Mouse (Mus musculus): ENCODE data around the gene Vps35l. TPM values are rescaled to one million over a fixed set of nuclear protein-coding genes. Genes with fewer than 3 reads are reported as not detected.

Vps35l gene
- total RNA-seq, 2 experiments from 2014 or later = 50.7 to 51.1 TPM

- DNase-seq (ENCODE audit: low spot score in 2 of 2) = no peak
These were observed 115.9 kb downstream of the Vps35l start, which contains the start of gene Knop1 for GRCm38 (mm10) chr7:118855877-118856304. Knop1 (minus strand) TSS chr7:118856254.

GRCm38 (mm10) chr7:118858640-118859039, 118.6 kb downstream of the Vps35l start:
- DNase-seq (ENCODE audit: low spot score in 2 of 2) = no peak

- no peak for DNase-seq (ENCODE audit: low spot score in 2 of 2)
These were observed 125.3 kb downstream of the Vps35l start for GRCm38 (mm10) chr7:118865362-118865761.

GRCm38 (mm10) chr7:118879466-118880029, 139.5 kb downstream of the Vps35l start:
- DNase-seq (ENCODE audit: low spot score in 2 of 2) = no peak

- DNase-seq (ENCODE audit: low spot score in 2 of 2) = no peak
These were observed 143.9 kb downstream of the Vps35l start for GRCm38 (mm10) chr7:118883957-118884356.

- peak in 1 of 2 experiments; percentile 24 for DNase-seq (ENCODE audit: low spot score in 2 of 2)
These were observed 144.9 kb downstream of the Vps35l start for GRCm38 (mm10) chr7:118884969-118885368.

- no peak for DNase-seq (ENCODE audit: low spot score in 2 of 2)
These were observed 147.5 kb downstream of the Vps35l start for GRCm38 (mm10) chr7:118887303-118888055.

- DNase-seq (ENCODE audit: low spot score in 2 of 2) = no peak
These were observed 149.1 kb downstream of the Vps35l start for GRCm38 (mm10) chr7:118889046-118889680.

Other genes with a start within 250 kb of the Vps35l start
- gene Itpripl2, start 248.3 kb upstream of the Vps35l start, total RNA-seq (2021) = 10 to 100 TPM; 13.2 to 14.3 TPM
- gene Coq7, start 206.9 kb upstream of the Vps35l start, total RNA-seq (2021) = 10 to 100 TPM; 38.7 to 56.5 TPM
- 1 to 10 TPM in 1 of 2 experiments, under 1 TPM in 1; 0.36 to 1.3 TPM for gene Tmc7, start 155.5 kb upstream of the Vps35l start, total RNA-seq (2021)
- under 1 TPM in 1 of 2 experiments, not detected in 1; 0.06 TPM for gene Tmc5, start 142.9 kb upstream of the Vps35l start, total RNA-seq (2021)
- gene Gde1, start 34.4 kb upstream of the Vps35l start, total RNA-seq (2021) = 100 to 1,000 TPM; 116 to 138 TPM
- gene Ccp110, start 27.7 kb upstream of the Vps35l start, total RNA-seq (2021) = 1 to 10 TPM; 5.6 to 5.9 TPM
- 10 to 100 TPM; 12.1 to 33.9 TPM for gene Iqck, start 115.5 kb downstream of the Vps35l start, total RNA-seq (2021)
- 10 to 100 TPM; 45.1 to 78.7 TPM for gene Knop1, start 116.0 kb downstream of the Vps35l start, total RNA-seq (2021)